Mouse (Mus musculus): Measurements from ENCODE around the gene B4galt5.
"Not testable (repeated sequence)": the region's sequence is repeated elsewhere in the genome, so short reads cannot be mapped to it uniquely, and the experiment has no call there.

Gene B4galt5

DNA sequence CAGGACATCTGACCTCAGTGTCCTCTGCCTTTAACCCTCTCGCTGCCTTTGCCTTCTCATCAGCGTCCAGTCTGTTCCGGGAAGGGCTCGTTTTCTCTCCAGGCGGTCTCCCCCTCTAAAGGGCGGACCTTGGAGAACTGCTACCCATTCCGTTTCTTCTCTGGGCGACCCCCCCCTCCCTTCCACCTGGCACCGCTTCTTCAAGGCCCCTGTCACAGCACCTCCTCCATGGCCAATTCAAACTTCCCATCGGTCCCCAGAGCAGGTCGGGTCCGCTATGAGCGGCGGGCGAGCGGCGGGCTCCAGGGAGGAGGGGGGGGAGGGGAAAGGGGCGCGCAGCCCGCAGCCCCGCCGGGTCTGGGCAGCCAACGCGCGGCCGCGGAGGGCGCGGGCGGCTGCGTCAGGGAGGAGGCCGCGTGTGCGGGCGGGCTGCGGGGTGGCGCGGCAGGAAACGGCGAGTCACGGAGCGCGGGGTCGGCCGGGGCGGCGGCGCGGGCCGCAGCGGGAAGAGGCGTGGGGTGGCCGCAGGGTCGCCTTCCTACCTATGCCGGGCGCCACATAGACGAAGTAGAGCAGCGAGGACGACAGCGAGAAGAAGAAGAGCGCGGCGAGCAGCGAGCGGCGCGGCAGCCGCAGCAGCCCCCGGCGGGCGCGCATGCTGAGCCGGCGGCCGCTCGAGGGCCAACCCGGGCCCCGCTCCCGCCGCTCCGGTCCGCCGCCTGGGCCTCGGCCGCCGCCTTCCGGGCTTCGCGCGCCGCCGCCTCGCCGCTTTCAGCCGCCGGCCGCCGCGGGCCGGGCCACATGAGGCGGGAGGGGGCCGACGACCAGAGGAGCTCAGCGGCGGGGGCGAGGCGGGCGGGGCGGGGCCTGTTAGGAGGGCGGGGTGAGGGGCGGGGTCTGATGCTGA, at the start of gene B4galt5:
B4galt5 (minus strand) TSS at position 808 of the 907 bp plus-strand sequence.
- peak; percentile 61 for DNase-seq (ENCODE audit: low spot score)

DNA sequence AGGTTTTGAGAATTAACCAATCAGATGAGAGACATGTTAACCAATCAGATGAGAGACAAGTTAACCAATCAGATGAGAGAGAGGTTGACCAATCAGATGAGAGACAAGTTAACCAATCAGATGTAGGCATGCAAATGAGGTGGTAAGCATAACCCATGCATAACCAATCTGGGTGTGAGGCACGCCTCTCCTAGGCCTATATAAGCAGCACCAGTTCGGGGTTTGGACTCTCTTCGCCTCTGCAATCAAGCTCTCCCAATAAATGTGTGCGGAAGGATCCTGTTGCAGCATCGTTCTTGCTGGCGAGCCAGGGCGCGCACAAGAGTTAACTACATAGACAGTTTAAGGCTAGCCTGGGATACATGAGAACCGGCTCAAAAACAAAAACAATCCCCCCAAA, 47.4 kb upstream of the B4galt5 start:
- DNase-seq (ENCODE audit: low spot score), result not testable (repeated sequence)

DNA sequence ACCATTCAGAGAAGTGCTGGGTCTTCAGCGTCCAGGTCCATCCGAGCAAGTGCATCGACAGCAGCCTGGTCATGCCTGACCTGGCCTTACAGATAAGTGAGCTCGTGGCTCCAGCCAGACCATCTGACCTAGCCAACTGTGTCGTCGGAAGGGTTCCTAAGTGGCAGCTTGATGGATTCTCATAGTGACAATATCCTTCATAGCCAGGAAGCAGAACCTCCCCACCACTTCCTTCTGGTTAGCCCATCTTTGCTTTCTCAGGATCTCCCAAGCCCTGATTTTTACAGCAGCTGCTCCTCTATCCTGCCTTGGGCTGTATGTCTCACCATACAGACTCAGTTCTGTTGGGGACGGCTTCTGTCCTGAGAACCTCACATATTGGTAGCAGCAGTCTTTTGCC, 45.4 kb upstream of the B4galt5 start:
- no peak for DNase-seq (ENCODE audit: low spot score)

DNA sequence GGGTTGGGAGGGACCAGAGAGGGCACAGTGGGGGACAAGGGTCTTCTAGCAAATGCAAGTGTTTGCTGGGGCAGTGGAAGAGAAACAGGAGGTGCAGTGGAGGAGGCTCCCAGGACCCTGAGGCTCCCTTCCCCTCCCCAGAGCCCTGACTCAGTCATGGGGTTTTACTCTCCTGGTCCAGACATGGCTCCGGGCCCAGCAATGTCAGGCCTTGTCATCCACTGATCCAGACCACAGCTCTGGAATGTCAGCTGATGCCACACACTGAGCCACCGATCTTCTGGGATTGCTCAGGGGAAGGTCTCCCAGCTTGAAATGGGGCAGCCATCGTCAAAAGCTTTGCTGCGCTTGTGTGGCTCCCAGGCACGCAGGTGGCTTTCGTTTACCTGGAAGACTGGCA, 38.0 kb upstream of the B4galt5 start:
- DNase-seq (ENCODE audit: low spot score), result no peak

DNA sequence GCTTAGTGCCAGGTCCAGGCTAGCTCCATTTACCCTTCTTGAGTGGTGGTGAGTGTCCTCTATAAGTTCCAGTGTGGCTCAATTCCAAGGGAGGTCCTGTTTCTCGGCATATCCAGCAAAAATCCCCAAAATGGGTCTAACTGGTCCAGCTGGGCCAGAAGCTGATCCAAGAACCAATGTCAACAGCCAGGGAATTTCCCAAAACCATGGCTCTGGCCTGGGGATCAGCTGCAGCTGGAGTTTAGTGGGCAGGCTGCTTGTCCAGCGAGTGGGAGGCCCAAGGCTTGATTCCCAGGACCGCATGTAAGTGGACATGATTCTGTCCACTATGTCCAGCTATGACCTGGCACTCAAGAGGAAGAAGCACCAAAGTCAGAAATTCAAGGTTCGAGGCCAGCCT, 37.5 kb upstream of the B4galt5 start:
- no peak for DNase-seq (ENCODE audit: low spot score)

DNA sequence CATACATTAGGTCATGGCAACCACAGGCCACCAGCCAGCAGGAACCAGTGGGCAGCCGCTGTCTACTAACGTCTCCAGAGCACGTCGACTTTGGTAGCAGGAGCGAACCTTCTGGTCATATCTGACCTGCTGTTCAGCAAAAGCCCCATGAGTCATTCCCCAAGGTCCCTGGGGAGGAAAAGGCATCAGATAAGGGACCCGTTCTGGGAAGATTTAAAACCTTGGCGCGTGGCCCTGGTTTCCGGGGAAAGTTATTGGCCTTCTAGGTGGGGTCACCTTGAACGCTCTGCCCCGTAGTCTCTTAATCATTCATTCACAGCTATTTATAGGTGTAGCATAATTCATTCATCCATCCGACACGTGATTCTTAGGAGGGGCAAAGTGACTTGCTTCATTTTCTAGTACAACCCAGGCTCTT, 34.7 kb upstream of the B4galt5 start:
- DNase-seq (ENCODE audit: low spot score), result peak; percentile 75

DNA sequence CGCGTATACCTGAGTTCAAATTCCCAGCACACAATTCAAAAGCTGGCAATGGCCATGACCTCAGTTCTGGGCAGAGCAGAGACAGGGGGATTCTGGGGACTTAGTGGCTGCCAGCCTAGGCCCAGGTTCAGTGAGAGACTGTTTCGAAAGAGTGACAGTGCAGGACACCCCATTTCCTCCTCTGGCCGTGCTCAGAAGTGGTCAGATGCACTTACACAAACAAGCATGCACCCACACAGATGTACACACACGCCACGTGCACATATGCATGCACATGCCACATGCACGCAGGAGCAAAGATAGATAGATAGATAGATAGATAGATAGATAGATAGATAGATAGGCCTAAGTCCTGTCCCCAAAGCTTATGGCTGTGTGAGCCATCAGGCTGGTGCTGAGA, 33.4 kb upstream of the B4galt5 start:
- no peak for DNase-seq (ENCODE audit: low spot score)

DNA sequence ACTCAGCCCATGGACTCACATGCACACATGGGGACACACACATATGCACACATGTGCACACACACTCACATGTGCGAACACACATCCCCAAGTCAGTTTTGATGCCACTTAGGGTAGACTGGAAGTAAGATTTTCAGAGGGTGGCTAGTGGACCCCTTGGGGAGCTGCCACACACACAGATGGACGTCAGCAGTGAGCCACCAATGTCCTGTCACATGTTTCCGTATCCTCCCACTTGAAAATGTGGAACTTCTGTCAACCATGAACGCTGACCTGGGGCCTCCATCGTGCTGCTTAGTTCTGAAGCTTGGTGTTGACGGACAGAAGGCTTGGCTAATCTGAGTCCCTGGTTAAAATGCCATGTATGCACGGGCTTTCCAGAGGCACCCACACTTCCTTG, 32.6 kb upstream of the B4galt5 start:
- DNase-seq (ENCODE audit: low spot score), result no peak

DNA sequence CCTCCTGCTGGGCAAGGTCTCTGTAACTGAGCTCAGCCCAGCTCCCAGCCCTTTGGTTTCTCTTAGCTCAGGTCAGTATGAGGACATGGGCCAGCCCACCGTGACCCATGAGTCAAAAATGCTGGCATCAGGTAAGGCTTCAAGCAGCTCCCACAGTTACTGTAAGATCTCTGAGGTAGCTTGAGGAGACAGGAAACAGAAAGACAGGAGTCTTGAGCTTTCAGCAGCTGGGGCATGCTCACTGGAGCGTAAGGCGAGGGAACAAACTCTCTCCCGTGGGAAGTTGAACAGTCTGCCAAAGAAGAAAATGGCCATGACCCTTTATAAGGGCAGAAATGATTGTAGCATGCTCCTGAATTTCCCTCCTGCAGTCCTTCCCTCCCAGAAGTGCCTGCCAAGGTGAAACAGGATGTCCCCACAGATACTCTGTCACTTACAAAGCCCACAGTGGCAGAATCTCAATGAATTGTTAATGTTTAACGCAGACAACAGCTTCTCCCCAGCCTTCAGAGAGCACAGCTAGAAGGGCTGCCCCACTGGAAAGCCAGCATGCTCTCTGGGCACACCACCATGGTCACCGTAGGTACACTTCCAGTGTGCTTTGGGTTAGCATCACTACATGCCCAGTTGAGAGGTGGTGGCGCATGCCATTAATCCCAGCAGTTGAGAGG, 31.8 kb upstream of the B4galt5 start:
- DNase-seq (ENCODE audit: low spot score), result no peak

DNA sequence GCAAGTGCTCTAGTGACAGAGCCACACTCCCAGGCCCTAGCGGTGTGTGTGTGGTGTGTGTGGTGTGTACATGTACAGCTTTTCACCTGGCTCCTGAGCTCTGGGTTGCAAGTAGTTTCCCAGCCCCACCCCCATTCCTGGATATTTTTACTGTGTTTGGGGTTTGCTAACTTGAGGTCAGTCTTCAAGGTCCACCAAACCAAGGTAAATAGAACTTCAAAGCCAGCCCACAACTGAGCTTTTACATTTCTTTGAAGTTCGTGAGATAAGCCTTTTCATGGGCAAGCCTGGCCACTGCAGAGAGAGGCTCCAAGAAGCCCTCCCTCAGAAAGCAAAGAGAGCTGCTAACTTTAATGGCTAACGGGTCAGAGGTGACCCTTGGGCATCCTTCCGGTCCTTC, 30.0 kb upstream of the B4galt5 start:
- no peak for DNase-seq (ENCODE audit: low spot score)

DNA sequence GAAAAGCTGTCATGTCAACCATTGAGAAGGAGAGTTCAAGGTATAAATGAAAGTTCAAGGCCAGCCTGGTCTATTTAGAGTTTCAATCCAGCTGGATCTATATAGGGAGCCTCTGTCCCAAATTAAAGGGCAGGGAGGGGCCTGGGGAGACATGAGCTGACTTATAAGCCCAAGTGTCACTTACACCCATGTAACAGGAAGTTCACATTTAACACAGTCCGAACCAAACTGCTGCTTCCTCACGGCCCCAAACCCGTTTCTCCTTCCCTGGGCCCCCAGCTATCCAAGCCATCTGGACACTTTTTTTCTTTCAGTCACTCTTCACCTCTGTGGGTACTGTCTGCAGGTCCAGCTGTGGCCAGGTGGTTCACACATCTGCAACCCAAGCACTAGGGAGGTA, 28.7 kb upstream of the B4galt5 start:
- no peak for DNase-seq (ENCODE audit: low spot score)

DNA sequence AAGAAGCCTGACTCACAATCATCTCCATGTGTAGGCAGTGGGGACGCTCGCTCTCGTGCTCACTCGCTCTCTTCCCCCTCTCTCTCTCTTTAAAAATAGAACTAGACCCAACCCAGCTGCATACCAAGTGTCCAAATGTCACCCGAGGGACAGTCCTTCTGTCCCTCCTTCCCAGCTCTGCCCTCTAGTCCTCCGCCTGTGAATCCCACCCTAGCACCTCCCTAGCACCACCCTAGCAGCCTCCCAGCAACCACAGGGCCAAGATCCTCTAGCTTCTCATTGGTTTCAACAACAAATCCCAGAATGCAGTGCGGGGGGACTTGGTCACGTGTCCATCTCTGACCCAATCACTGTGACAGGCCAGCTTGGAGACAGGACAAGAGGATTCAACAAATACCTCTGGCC, 27.2 kb upstream of the B4galt5 start:
- peak; percentile 54 for DNase-seq (ENCODE audit: low spot score)

DNA sequence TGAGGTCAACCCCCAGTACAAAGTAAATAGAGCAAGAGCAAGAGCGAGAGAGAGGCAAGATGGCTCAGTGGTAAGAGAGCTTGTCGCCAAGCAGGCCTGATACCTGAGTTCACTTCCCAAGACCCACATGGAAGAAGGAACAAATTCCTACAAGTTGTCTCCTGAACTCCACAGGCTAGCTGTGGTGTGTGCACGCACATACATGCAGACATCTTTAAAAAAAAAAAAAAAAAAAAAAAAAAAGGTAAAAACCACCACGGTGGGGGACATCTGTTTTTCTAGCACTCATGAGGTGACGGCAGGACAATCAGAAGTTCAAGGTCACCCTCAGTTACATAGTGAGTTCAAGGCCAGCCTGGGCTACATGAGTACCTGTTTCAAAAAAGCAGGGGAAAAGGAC, 26.7 kb upstream of the B4galt5 start:
- DNase-seq (ENCODE audit: low spot score), result no peak

DNA sequence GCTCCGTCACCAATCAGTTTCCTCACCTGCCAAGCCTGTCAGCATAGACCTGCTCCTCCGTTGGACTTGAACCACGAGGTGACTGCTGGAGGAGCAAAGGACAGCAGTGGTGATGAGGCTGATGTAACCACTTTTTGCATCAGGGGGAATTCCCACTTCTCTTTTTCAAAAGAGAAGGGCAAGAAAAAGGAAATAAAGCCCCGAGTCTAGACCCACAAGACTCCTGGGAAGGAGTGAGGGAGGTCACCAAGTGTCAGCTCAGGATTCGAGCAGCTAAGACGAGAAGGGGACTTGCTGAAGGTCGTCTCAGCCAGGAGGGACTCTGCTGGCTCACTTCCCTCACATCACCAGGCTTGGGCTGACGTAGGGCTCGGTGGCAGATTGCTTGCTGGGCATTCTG, 26.2 kb upstream of the B4galt5 start:
- no peak for DNase-seq (ENCODE audit: low spot score)

DNA sequence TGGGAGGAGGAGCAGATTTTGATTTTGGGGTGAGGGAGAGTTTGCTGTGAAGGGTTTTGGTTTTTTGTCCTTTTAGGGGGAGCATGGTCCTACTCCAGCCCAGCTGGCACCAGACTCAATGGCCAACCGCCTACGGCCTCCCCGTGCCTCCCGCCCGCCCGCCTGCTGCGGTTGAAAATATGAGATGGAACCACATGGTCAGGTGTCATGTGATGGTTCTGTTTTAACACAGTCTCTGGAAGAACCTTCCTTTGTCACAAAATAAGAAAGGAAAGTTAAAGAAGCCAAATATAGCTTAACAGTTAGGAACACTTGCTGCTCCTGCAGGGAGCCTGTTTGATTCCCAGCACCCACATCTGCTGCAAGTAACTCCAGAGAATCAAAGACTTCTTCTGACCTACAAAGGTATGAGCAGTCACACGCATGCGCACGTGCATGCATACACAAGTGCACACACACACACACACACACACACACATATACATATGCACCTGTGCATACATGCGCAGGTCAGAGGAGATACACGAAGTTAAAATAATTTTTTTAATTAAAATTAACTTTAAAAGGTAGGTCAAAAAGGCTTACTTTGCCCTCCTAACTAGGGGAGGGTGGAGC, 25.3 kb upstream of the B4galt5 start:
- no peak for DNase-seq (ENCODE audit: low spot score)

DNA sequence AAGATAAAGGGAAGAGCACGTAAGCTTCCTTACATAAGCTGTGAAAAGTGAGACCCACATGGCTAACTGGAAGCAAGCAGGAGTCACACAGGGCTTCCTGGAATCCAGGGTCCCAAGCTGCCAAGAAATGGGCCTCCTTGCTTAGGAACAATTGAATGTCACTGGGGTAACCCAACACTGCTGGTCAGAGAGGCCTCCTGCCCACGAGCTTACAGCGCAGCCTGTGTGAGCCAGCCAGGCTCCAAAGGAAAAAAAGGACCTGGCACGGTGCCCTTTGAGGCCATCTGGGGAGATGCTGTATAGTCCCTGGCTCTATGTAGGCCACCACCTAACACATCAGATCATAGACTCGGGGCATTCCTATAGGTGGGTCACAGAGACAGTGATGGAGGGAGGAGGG, 24.3 kb upstream of the B4galt5 start:
- peak; percentile 75 for DNase-seq (ENCODE audit: low spot score)

DNA sequence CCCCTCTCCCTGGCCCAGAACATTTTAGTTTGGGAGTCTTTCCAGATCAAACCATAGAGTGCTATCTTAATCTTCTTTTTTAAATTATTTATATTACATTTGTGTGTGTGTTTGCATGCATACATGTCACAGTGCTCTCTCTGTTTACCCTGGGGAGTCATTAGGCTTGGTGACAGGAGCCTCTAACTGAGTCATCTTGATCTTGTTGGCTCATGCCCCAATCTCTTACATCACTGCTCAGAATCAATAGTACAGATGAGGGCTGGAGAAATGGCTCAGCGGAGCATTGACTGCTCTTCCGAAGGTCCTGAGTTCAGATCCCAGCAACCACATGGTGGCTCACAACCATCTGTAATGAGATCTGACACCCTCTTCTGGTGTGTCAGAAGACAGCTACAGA, 22.5 kb upstream of the B4galt5 start:
- DNase-seq (ENCODE audit: low spot score), result no peak

DNA sequence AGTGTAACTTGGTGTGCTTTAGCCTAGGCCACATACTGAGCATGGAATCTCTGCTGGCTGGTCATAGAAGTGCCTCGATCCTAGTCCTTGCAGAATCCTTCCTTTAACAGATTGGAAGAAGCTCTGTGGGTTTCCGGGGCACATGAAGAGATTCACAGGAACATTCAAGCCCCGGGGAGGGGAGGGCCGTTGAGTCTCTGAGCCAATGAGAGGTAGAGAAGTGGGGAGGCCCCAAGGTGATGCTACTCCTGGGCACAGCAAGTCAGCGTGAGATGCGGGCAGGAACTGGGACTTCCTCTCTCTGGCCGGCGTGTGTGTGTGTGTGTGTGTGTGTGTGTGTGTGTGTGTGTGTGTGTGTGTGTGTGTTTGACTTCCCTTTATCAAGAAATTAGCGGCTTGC, 19.3 kb upstream of the B4galt5 start:
- no peak for DNase-seq (ENCODE audit: low spot score)

DNA sequence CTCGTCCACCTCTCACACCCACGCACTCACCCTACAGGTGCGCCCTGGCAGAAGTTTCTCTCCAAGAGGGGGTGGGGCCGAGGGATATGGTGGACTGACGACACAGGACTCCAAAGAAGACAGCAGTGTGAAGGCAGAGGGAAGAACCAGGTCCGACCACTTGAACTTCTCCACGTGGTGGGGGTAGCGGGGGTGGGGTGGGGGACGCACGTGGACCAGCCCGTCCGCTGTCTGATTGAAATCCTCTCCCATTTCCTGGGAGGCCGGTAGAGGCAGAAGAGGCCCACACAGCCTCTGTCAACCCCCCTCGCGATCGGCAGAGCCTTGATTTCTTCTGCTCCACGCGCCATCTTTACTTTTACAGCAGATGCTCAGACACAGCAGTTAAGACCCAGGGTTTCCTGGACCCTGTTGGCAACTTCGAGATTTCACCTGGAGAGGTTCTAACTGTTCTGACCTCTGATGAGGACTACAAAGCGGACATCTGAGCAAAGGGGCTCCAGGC, 18.8 kb upstream of the B4galt5 start:
- DNase-seq (ENCODE audit: low spot score), result no peak

DNA sequence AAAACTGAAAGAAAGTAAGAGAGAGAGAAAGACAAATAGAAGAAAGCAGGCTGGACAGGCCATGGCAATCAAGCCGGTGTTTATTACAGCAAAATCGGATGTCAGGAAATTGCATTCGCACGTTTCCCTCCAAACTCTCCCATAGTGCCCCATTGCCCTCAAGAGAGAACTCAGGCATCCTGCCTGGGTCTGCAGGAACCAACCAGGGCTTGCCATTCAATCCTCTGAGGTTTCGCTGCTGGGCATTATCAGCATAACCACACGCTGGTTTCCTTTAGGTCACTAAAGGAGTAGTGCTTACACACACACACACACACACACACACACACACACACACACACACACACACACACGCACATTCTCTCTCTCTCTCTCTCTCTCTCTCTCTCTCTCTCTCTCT, 18.3 kb upstream of the B4galt5 start:
- no peak for DNase-seq (ENCODE audit: low spot score)

DNA sequence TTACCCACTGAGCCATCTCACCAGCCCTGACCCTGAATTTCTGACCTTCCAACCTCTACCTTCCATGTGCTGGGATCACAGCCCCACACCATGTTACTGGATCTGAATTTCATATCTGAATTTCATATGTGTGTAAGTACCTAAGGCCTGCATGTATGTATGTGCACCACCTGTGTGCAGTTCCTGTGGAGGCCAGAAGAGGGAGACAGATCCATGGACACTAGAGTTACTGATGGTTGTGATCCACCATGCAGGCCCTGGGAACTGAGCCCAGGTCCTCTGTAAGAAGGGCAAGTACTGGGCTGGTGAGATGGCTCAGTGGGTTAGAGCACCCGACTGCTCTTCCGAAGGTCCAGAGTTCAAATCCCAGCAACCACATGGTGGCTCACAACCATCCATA, 16.1 kb upstream of the B4galt5 start:
- no peak for DNase-seq (ENCODE audit: low spot score)

DNA sequence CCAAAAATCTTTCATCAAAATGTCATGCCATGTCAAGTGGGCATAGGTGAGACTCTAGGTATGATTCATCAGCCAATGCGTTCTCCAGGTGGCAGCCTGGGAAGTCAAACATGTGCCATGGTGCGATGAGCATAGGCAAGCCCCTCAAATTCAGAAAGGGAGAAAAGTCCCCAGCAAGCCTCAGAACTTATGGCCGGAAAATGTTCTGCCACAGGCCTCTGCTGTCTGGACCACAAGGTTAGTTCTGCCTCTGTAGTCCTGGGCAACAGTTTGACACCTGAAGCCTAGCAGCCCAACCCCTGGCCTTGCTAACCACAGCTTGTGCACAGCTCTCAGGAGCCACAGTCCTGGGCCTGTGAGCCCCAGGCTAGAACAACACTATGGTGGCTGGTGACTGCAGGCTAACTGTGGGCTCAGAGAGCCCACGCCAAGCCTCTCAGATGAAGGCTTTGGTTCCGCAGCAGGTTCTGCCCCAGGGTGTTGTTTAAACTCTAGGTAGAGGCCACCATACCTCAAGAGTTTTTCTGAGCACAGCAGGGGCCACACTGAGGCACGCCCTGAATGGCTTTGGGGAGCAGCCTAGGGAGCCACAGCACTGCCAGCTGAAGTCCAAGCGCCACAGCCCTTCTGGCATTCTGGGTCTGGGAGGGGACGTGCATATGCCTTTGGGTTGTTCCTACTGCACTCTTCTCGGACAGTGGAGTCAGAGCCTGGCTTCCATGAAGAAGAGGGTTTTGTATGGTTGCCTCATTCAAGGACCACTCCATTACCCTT, 14.5 kb upstream of the B4galt5 start:
- no peak for DNase-seq (ENCODE audit: low spot score)
